Mouse (Mus musculus) regulatory T cell (primary cell): ENCODE results near the gene Plcd3.

ENCODE experiments used
- in situ Hi-C: fragments of 300-600 bp; cut with MboI, MseI; formaldehyde crosslinking; loops from one replicate; pipeline ENCODE4 v1.15.1; 2025; ENCODE audit warnings: high pct_unique_total_duplicates

The Plcd3 gene

DNA sequence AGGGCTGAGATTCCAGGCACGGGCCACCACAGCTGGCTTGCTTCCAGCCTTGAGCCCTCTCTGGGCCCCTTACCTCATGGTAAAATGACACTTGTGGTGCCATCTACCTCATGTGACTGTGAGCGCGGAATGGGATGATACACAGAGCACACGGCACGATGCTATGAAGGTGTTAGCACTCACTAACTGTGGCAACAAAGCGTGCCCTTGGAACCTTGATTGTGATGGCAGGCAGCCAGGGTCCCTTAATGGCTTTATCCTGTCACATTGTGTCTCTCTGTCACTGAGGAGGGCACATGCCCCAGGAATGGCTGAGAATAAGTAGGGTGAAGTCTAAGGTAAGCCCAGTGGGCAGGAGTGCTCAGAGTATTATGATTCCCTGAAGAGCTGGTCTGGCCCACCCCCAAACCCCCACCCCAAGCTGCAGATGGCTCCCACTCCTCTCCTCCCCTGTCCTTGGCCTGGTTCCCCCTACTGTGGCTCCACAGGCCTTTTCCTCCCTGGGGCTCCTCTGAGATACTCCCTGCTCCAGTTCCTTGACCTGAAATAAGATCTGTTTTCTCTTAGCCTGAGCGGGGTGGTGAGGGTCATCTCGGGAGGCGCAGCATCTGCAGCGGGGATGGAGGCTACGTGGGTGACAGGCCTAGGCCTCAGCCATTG is 2.8 kb downstream of the Plcd3 start:
- in situ Hi-C loops, result no loop called here

DNA sequence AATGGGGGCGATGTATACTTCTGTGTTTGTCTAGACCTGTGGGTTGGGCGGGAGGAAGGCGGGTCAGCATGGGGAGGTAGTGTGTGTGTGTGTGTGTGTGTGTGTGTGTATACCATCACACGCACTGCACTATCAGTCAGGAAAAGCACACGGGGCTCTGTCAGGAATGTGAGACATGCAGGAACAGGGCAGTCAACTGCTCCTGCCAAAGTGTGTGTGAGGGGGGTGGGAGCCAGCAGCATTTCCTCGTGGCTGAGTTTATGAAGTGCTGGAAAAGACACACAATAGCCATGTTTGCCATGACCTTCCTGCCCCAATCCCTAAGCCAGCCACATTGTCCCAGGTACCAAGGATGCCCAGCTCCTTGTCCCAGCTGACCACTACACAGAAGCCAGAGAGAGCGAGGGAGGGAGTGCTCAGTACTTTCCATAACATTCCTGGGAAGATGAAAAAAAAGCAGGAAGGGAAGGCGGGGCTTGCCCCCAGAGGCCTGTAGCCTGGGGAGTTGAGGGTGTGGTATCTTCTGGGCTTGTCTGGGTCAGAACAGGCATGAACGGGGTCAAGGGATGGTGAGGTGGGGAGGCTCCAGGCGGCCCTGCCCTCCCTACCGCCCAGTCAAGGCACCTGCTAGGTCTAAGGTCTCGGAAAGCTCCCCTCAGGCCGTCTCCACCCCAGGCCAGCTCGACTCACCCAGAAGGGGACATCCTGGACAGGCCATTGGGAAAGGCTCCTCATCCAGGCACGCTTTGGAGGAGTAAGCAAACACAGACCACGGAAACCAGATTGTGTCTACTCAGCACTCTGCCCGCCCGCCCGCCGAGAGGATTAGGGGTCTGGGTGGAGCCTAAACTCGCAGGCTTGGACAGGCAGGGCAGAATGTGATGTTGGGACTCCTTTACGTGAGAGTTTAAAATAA is 4.2 kb downstream of the Plcd3 start:
- in situ Hi-C loops, result no loop called here

DNA sequence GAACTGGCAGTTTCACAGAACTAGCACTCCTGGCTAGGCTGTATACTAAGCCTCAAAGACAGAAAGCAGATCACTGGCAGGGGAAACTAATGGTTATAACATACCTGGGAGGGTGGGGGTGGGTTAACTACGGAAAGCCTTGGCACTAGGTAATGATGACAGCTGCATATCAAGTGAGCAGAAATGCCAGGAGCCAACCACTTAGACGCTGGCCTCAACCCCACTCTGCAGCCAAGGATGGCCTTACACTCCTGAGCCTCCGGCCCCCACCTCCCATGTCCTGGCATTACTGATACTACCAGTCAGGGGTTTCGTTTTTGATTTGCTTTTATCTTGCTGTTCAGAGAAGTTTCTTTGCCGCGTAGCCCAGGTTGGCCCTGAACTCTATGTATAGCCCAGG is 5.7 kb downstream of the Plcd3 start:
- in situ Hi-C loops, result no loop called here

DNA sequence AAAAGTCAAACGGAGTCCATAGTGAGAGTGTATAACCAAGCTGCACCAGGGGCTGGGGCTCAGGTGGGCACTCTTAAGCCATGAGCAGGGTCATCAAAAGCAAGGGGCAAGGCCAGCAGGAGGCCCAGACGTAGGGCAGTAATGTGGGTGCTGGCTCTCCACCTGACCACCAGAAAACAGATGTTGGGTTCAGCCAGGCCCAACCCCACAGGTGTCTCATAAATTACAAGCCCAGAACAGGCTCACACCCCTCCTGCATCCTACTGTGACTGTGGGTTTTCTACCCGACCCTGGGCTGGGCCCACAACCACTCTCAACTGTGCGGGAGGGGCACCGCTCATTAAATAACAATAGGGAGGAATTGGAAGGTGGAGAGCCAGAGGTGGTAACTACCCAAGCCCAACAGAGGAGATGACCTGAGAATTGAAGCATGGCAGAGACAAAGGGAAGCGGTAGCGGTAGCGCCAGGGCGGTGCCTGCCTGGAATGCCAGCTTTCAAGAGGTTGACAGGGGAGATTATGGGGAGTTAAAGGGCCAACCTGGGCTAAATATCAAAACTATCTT is 6.3 kb downstream of the Plcd3 start:
- in situ Hi-C loops, result no loop called here

DNA sequence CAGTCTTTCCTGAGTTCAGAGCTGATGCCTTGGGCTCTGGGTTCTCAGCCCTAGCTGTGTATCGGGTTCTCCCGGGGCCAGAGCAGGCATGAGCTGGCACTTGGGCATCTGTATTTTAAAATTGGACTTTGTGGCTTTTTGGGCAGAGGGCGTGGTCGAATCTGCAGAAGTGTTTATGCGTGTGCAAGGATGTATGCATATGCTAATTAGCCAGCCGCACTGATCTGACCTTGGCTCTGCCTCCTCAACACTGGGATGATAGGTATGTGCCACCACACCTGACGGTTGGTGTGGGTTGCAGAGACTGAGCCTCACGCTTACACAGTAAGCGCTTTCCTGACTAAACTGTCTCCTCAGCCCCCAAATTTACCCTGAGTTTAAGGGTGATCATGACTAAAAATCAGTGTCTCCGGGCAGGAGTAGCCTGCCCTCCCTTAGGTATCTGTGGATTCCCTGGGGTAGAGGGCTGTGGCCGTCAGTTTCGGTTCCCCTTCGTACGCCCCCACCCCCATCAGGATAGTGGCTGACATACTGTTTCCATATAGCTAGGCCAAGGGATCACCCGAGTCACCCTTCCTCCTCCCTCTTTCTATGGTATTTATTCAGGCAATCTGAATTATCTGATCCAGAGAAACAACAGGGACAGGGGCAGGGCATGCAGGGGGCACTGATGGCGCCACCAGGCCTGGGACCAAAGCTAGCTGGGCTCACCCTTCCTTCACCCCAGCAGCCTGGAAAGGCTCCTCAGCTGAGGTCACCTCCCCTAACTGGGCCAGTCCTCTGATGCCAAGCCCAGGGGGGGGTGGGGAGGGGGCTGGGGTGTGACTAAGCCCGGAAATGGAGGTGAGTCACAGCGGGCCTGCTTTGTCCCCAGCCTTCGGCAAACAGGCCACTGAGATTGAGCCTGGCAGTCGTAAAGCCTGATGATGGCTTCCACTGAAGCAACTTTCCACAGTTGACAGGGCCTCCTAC is 7.3 kb downstream of the Plcd3 start:
- in situ Hi-C loops, result no loop called here

DNA sequence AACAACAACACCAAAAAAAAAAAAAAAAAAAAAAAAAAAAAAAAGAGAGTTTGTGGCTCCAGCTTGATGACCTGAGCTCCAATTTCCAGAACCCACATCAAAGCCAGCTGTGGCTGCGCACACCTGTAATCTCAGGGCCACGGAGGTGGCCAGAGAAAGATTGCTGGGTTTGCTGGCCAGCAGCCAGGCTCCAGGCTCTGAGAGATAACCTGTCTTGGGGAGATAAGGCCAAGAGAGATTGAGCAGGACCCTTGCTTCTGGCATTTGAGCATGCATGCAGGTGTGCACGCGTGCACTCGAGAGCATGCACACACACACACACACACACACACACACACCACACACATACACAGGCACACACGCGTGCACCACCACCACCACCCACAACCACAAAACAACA is 8.2 kb downstream of the Plcd3 start:
- in situ Hi-C loops, result no loop called here

DNA sequence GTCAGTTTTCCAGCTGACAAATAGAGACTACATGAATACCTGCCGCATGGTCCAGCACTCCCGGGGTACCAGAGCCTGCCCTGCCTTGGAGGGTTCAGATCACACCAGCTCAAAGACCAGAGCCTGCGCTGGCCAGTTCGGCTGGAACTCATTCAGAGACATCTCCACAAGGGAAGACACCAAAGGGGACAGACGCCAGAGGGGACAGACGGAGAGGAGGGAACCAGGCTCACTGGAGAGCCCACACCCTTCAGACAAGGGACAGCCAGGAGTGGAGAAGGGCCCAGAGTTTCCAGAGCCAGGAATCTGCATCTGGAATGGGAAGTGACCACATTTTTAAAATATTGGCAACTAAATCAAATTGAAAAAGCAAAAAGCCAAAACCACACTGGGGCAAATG is 19.8 kb downstream of the Plcd3 start:
- in situ Hi-C loops, result no loop called here

DNA sequence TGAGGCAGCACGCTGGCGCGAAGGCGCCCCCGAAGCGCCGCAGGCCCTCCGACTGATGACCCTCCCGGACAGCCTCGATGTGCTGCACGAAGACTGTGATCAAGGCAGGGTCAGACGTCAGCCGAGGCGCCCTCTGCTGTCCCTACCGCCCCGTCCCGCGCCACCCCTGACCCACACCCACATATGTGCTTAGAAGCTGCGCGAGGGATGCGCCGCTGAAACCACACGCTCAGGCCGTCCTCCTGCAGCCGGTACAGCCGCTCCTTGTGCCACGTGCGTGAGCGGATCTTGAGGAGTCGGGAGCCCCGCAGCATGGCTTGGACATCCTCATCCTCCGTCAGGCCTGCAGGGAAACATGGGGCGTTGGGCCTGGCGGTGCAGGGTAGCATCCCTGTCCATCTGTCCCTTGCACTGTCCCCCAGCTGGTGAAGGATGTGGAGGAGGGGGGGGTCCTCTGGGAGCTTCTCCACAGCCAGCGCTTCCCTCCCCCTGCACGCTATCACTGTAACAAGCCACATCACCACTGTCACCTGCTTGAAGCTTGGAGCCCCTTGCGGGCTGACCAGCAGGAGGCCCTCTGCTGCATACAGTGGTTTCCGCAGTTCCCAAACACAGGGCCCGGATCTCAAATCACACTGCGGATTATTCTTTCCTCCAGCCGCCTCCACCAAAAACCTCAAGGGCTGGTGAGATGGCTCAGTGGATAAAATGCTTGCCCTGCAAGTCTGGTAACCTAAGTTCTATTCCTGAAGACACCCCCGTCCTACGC is 21.0 kb downstream of the Plcd3 start:
- in situ Hi-C loops, result no loop called here

DNA sequence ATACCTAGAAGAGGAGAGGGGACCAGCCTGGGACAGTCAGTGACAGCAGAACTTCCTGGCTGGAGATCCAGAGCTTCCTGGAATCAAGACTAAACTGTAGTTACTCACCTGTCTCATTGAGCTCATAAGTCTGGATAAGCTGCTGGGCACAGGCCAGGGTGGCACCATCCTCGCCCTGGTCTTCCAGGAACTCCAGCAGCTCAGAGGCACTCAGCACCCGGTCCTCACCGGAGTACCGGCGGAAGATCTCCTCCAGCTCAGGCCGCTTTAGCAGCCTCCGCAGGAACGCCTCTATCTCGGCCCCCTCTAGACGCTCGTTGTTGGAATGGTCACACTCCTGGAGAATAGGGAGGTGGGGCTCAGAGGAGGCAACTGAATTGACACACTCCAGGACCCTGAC is 23.3 kb downstream of the Plcd3 start:
- in situ Hi-C loops, result no loop called here

DNA sequence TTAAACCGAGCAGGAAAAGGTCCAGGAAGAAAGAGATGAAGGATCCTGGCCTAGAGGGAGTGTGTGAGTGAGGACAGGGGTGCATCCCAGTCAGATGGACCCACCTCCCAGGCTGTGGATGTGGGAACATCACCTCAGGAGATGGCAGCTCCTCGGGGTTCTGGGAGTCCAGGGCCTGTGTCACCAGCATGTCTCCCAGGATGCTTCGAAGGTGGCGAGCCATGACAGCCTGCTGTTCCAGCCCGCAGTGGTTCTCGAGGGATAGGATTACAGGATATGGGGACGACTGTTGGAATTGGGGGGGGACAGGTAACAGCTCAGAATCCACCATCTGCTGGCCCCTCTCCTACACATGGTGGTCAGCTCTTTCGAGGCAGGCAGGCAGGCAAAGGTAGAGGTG is 24.9 kb downstream of the Plcd3 start:
- in situ Hi-C loops, result no loop called here

DNA sequence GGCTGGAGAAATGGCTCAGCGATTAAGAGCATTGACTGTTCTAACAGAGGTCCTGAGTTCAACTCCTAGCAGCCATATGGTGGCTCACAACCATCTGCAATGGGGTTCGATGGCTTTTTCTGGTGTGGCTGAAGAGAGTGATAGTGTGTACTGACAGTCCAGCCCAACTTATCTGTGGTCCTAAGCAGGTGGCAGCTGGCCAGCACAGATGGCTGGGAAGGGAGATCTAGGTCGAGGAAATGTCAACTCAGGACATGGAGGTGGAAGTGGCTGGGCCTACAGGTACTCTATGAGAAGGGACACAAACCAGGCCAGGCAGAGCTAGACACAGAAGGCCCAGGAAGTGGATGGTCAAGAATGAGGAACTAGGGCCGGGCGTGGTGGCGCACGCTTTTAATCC is 25.4 kb downstream of the Plcd3 start:
- in situ Hi-C loops, result no loop called here

DNA sequence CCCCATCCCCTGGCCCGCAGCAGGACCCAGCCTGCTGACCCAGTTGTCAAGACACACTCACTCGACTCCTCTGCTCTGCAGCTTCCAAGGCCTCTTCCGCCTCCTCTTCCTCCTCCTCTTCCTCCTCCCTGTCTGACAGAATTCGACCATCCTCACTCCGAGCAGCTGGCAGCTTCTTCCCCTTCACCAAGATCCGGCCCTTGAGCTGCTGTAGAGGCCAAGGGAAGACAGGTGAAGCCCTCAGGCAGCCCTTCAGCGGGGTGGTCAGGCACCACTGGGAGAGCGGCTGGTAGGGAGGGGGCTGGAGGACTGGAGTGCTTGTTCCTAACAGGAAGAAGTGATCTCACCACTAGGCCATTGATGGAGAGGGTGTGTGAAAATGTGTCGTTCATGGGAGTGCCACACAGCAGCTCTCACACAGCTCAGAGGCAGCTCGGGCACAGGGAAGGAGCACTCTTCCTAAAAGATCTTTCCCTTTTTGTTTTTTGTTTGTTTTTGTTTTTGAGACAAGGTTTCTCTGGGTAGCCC is 26.6 kb downstream of the Plcd3 start:
- in situ Hi-C loops, result no loop called here

DNA sequence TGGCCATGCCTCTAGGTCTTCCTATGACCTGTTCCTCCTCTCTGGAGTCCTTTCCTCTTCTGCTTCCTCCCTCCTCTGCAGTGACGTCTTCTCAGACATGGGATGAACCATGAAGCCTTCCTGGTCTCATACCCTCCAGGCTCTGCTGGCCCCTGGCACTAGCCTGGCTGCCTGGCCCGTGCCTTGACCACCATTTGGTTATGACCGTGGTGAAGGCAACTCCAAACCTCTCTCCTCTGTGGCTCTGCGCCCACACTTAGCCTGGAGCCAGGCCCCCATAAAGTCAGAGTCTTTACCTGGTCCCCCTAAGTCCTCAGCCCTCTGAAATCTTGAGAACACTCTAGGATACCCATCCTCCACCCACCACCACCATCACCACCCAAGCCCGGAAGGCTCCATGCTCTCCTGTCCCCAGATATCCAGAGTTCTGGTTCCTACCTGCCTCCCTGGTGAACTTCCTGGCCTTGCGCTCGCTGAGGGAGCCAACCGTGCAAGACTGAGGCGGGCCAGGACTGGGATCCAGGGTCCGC is 27.3 kb downstream of the Plcd3 start:
- in situ Hi-C loops, result no loop called here

DNA sequence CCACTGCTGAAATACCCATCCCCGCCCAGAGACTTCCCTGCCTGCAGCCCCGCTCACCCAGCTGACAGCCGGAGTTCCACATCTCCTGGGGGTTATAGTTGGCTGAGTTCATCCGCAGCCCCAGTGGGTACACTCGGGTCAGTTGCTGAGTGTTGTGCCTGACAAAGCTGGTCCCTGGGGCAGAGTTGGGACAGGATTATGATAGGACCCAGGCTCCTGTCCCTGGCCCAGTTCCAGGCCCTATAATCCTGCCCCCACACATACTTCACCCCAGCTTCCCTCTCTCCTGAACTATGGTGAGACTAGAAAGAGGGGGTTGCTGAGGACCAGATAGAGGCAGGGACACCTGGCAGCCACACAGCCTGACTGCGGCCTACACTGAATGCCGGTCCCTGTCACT is 27.8 kb downstream of the Plcd3 start:
- in situ Hi-C loops, result no loop called here

DNA sequence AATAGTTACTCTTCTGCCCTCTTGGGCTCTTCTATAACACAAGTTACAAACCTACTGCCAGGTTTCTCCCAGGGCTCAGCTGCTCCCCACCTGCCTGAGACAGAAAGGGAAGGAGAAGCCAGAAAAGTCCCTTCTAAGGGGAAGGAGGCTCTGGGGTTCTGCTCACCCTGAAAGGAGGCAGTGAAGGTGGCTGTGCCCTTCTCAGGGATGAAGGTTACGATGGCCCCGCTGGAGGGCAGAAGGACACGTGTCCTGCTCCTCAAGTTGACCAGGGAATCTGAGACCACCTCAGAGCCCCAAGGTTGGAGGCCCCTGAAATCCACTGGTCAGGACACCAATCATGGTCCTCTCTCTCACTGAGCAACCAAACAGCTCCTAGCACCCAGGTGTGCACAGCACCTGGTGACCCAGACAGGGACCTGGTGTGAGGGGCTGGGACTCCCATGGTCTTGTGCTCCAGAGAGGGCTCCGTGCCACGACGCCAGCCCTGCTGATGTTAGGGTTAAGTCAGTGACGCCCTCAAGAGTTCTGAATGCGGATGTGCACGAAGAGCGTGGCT is 31.1 kb downstream of the Plcd3 start:
- in situ Hi-C loops, result no loop called here

DNA sequence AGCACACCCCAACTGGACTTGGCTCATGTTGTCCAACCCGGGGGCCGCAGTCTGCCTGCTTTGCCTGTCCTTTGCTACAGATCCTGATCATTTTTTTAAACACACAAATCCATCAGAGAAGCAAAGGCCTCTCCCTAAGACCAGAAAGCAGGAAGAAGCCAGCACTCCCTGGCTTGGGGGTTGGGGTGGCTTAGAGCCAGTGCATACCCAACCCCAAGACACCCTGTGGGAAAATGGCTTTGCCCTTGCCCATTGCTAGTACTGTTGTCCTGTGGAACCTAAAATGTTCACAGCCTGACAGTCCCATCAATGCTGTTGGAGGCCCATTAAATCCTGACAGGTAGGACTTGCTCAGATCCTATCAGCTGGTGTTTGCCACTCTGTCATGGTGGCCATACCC is 31.7 kb downstream of the Plcd3 start:
- in situ Hi-C loops, result no loop called here

DNA sequence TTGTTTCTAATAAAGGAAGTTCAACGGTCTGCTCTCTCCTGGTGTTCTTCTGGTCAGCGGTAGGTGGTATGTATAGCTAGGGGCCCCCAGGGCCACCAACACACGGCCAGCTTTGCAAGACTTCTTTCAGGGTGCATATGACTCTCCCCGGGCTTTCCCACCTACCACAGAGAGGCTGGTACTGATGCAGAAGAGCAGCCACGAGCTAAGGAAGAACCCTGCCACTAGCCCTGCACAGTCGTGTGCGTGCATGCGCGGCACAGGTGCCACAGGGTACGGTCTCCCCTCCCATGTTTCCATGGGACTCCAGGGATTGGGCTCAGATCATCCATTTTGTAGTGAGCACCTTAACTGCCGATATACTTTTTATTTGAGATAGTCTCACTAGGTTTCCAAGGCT is 32.6 kb downstream of the Plcd3 start:
- in situ Hi-C loops, result no loop called here

DNA sequence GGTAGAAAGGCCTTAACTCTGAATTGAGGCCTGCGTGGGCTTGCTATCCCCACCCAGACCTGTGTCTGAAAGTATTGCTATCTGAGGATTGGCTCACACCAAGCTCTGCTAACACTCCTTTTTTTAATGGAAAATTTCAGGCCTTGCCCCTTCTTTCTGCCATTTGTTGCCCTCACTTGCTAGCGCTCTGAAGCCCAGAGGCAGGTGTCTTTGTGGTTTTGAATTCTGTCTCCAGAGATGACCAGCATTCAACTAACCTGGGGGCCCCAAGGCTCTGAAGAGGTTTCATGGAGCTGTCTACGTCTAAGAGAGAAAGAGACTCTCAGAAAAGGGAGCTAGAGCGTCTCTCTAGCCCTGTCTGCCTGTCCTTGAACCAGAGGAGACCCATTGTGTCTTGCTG is 33.2 kb downstream of the Plcd3 start:
- in situ Hi-C loops, result no loop called here

DNA sequence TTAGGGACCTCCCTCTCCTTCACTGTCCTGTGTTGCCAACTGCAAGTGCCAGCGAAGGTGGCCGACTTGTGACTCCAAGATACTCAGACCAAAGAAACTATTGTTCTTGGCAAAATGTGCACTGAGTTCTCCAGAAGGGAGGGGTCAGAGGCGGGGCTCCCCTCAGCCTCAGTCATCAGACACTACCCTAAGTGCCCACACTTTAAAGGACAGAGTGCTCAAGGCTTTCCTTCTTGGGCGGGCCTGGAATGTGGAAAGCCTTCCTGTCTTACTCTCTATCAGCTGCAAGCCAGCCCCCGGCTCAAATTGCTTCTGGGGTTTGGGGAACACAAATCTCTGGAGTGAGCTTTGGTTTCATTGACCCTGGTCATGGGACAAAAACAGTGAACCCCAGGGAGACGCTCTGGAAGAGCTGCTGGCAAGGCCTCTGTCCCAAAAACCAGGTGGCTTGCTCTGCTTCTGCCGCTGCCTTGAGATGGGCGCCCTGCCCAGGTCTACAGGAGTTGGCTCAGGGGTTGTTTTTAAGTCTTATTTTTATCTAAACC is 33.9 kb downstream of the Plcd3 start:
- in situ Hi-C loops, result no loop called here

DNA sequence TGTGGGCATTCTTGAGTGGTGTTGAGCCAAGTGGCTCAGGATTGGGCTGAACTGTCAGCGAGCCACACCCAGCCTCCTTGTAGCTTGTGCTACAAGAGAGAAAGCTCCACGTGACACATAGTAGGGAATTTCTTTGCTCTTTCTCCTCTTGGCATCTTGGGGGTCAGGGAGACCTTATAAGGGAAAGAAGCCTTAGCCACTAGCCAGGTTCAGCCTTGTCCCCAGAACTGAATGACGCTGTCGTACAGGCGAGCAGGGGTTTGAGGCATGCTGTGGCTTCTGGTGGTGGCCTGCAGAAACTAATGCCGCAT is 34.5 kb downstream of the Plcd3 start:
- in situ Hi-C loops, result no loop called here
